Mouse (Mus musculus) left cerebral cortex, adult 2 months (tissue): ENCODE measurements around the gene Flot1. TPM values are rescaled to one million over a fixed set of nuclear protein-coding genes. Genes with fewer than 3 reads are reported as not detected.
A peak's percentile ranks its signal among the peaks of the same experiment; 100 is the strongest.

Experiments
- DNase-seq, 2 experiments: peaks; one replicate each; pipeline ENCODE4 v3.0.0; 2021 to 2022; ENCODE audit warnings: low spot score in 2 of 2, mixed read lengths in 1 of 2; ENCODE audit errors: extremely low spot score in 1 of 2
- H3K27ac ChIP-seq: fragments of 200-600 bp; 2 replicates; pipeline ENCODE4 v1.8.1; 2022
- H3K4me3 ChIP-seq: fragments of 200-600 bp; 2 replicates; pipeline ENCODE4 v1.8.1; 2022
- CTCF ChIP-seq: fragments of 200-600 bp; IDR thresholded peaks from 2 replicates; pipeline ENCODE4 v1.8.1; 2022; ENCODE audit warnings: antibody characterized with exemption, mild to moderate bottlenecking, moderate library complexity
- intact Hi-C: fragments of 180-260 bp; cut with DNase I; formaldehyde crosslinking; loops from one replicate; pipeline ENCODE4 v1.15.1; 2025
- total RNA-seq, 2 experiments: library from RNA; stranded (reverse); gene quantifications; 2 replicates each; pipeline ENCODE4 v1.2.3; 2021

Flot1 gene
- total RNA-seq, 2 experiments from 2014 or later = 137 to 144 TPM

DNA sequence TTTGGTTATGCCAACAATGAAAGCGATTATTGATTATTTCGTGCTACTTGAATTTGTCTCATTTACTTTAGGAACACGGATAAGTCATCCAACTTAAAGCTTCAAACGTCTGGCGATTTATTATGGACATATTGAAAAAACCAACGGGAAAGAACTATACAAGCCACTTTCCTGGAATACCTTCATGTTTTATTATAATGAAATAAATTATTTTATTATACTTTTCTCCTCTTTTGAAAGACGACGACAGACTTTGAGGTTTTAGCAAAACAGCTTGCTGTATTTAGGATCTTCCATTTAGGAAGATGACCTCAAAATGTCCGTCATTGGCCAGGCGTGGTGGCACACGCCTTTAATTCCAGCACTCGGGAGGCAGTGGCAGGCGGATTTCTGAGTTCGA lies 17.5 kb downstream of the Flot1 start:
- DNase-seq = no peak
- Histone ChIP-seq H3K4me3 (peak overlapping the region; percentile 46), H3K27ac (peak overlapping the region; percentile 83; the same call in 1 of the 2 replicates)
- intact Hi-C loops = loop anchor here (2.0 kb wide), 1 partner anchor 20 kb away; the partner anchor contains the start of gene Nrm
- TF ChIP-seq CTCF = no peak

DNA sequence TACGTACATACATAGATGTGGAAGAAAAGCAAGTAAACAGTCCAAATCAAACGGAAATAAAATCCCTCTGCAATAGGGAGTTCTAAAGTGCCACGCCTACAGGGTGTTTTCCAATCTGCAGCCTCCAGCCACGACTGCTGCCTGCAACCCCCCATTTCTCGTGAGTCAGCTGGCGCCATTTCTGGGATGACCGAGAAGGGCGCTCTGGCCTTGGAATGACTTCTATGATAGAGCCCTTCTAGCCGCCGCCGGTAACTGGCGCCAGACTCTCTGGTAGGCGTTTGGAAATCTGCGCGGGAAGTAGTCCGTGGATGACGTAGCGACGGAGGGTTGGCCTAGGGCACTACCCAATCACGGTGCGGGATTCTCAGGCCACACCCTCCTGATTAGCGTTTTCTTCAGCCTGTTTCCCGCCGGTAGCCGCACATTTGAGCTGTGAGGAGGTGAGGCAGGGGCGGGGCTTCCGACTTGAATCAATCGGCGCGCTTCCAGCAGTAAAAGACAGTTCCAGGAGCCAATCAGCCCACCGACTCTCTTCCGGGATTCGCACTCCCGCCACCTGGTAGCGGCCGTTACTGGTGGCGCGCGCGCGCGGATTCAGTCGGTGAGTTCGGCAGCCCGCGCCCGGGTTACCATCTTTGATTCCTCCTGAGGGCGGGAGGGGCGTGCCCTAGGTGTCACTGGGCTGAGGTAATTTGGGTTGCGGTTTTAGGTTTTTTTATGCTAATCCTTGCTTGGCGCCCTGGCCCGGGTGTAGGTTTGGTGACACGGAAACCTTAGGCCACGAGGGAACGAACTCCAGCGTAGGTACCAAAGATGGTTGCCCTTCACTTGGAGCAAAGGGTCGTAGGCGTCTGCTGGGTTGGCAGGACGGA lies 18.3 kb downstream of the Flot1 start, which contains the start of gene Mdc1:
Gene Mdc1, plus strand, starts transcription at position 440 of the 875 bp plus-strand sequence.
- Histone ChIP-seq H3K27ac (peak within 1 kb of the TSS; percentile 83), H3K4me3 (peak within 1 kb of the TSS; percentile 66)
- intact Hi-C loops = loop anchor here (2.0 kb wide), 1 partner anchor 19 kb away; the partner anchor contains the start of gene Nrm
- peak; percentile 23; the same call in 1 of the 2 replicates for TF ChIP-seq CTCF
- DNase-seq = peak; percentile 98 to 99

- no peak for DNase-seq
- intact Hi-C loops = no loop called here
- H3K27ac ChIP-seq = peak overlapping the region; percentile 56; the same call in 1 of the 2 replicates
These were observed 19.0 kb downstream of the Flot1 start for GRCm38 (mm10) chr17:35842006-35842405.

GRCm38 (mm10) chr17:35843514-35843913 lies 20.5 kb downstream of the Flot1 start:
- peak; percentile 47 for TF ChIP-seq CTCF
- H3K4me3 ChIP-seq = no peak overlapping the region
- DNase-seq = no peak
- H3K27ac ChIP-seq = no peak overlapping the region
- intact Hi-C loops = no loop called here

More at GRCm38 (mm10) chr17:35842006-35842405, 19.0 kb downstream of the Flot1 start:
- peak overlapping the region; percentile 66 for H3K4me3 ChIP-seq
- no peak for TF ChIP-seq CTCF

GRCm38 (mm10) chr17:35848112-35848511 lies 25.1 kb downstream of the Flot1 start:
- H3K27ac ChIP-seq = no peak overlapping the region
- no peak overlapping the region for H3K4me3 ChIP-seq
- TF ChIP-seq CTCF = peak; percentile 35
- intact Hi-C loops = no loop called here
- DNase-seq = no peak

GRCm38 (mm10) chr17:35850974-35851373 lies 27.9 kb downstream of the Flot1 start:
- DNase-seq = no peak
- Histone ChIP-seq H3K27ac (no peak overlapping the region), H3K4me3 (no peak overlapping the region)
- no peak for TF ChIP-seq CTCF
- intact Hi-C loops = no loop called here

- Histone ChIP-seq H3K27ac (no peak overlapping the region), H3K4me3 (no peak overlapping the region)
- TF ChIP-seq CTCF = no peak
- DNase-seq = no peak
- intact Hi-C loops = no loop called here
These were observed 36.3 kb downstream of the Flot1 start for GRCm38 (mm10) chr17:35859371-35859770.

DNA sequence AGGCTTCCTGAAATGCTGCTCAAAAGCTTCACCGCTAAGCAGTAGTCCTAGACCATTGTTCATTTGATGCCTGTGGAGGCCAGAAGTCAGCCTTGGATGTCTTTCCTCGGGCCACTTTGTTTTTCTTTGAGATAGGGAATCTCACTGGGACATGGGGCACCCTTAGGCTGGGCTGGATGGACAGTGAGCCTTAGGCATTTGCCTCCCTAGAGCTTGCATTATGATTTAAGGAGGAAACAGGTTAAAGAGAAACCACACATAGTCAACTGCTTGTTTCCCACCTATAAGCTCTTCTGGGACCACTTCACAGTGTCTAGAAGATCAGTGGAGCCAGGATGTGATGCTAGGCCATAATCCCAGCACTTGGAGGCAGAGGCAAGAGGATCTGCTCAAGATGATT lies 36.8 kb downstream of the Flot1 start:
- TF ChIP-seq CTCF = no peak
- intact Hi-C loops = loop anchor here (2.0 kb wide), 1 partner anchor 19 kb away; the partner anchor contains the start of gene Mdc1
- DNase-seq = no peak

DNA sequence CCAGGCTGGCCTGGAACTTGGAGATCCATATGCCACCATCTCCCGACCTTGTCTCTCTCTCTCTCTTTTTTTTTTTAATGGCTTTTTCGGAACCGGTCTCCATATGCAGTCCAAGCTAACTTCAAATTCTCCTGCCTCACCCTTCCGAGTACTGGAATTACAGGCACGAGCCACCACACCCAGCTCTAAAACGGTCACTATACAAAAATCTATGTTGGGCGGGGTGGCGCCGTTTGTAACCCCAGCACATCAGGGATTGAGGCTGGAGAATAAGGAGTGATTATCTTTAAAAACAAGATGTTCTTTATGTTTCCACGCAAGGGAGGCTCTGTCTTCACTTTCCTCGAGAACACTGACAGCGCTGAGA lies 37.8 kb downstream of the Flot1 start:
- intact Hi-C loops = loop anchor here (2.0 kb wide), 1 partner anchor 20 kb away; the partner anchor contains the start of gene Mdc1
- DNase-seq = no peak
- H3K4me3 ChIP-seq = peak overlapping the region; percentile 97
- H3K27ac ChIP-seq = peak overlapping the region; percentile 51
- no peak for TF ChIP-seq CTCF

More for the DNA sequence above, 36.8 kb downstream of the Flot1 start:
- Histone ChIP-seq H3K27ac (no peak overlapping the region), H3K4me3 (no peak overlapping the region)

- Histone ChIP-seq H3K27ac (peak within 1 kb of the TSS; percentile 51), H3K4me3 (peak within 1 kb of the TSS; percentile 97)
- peak; percentile 85 to 89 for DNase-seq
- peak; percentile 33 for TF ChIP-seq CTCF
- intact Hi-C loops = loop anchor here (2.0 kb wide), 1 partner anchor 21 kb away; the partner anchor contains the start of gene Mdc1
These were observed 38.3 kb downstream of the Flot1 start, which contains the start of gene Nrm for GRCm38 (mm10) chr17:35861198-35861857. Gene Nrm, plus strand, starts transcription at chr17:35861318.

GRCm38 (mm10) chr17:35864832-35865353 lies 41.9 kb downstream of the Flot1 start:
- Histone ChIP-seq H3K4me3 (peak overlapping the region; percentile 71), H3K27ac (no peak overlapping the region)
- no peak for TF ChIP-seq CTCF
- no peak for DNase-seq
- intact Hi-C loops = no loop called here
